Mouse (Mus musculus) liver, adult 2 months (tissue): ENCODE data around the gene Pemt. TPM values are rescaled to one million over a fixed set of nuclear protein-coding genes. Genes with fewer than 3 reads are reported as not detected.

Experiments
- DNase-seq: peaks from one replicate; pipeline ENCODE4 v3.0.0-alpha.2; 2011; ENCODE audit warnings: low read depth, low spot score; ENCODE audit errors: extremely low read depth
- H3K27ac ChIP-seq: fragments of 200-500 bp; replicated peaks from 2 replicates; pipeline ENCODE4 v1.5.1; 2012; ENCODE audit warnings: low read depth, mild to moderate bottlenecking, control low read depth, inconsistent platforms, low read length; ENCODE audit not compliant: insufficient read depth
- H3K27me3 ChIP-seq: fragments of 200-500 bp; 2 replicates; pipeline ENCODE4 v1.6.1; 2012; ENCODE audit warnings: mild to moderate bottlenecking, moderate library complexity, low read length, inconsistent platforms; ENCODE audit not compliant: control insufficient read depth, insufficient read depth
- H3K36me3 ChIP-seq: fragments of 200-500 bp; 2 replicates; pipeline ENCODE4 v1.6.1; 2012; ENCODE audit warnings: low read length, inconsistent platforms; ENCODE audit not compliant: control insufficient read depth, insufficient read depth
- H3K4me1 ChIP-seq: fragments of 200-500 bp; 2 replicates; pipeline ENCODE4 v1.6.1; 2011; ENCODE audit warnings: low read length; ENCODE audit not compliant: control insufficient read depth, insufficient read depth
- H3K4me3 ChIP-seq: fragments of 200-500 bp; 2 replicates; pipeline ENCODE4 v1.5.1; 2011; ENCODE audit warnings: low read depth, mild to moderate bottlenecking, control low read depth, low read length, moderate library complexity; ENCODE audit not compliant: insufficient read depth
- H3K79me2 ChIP-seq: fragments of 200-500 bp; 2 replicates; pipeline ENCODE4 v1.6.1; 2012; ENCODE audit warnings: inconsistent platforms, mild to moderate bottlenecking, low read length, moderate library complexity; ENCODE audit not compliant: control insufficient read depth, insufficient read depth
- H3K9ac ChIP-seq: fragments of 200-500 bp; 2 replicates; pipeline ENCODE4 v1.6.1; 2012; ENCODE audit warnings: low read depth, mild to moderate bottlenecking, control low read depth, inconsistent platforms, low read length
- CTCF ChIP-seq: fragments of 200-500 bp; IDR thresholded peaks from 2 replicates; pipeline ENCODE4 v1.5.1; 2011; ENCODE audit warnings: low read depth, low read length, control low read depth
- POLR2A ChIP-seq: fragments of 200-500 bp; IDR thresholded peaks from 2 replicates; pipeline ENCODE4 v1.6.1; 2011; ENCODE audit warnings: low read length, control low read depth; ENCODE audit not compliant: insufficient read depth; ENCODE audit errors: extremely low read depth
- WGBS: fragments of 180-500 bp; shearing (Covaris S2); methylation state at CpG from one replicate; pipeline ENCODE4 v1.1.7; 2018; 5-methylcytosine and 5-hydroxymethylcytosine counted together
- polyA plus RNA-seq: library from polyadenylated mRNA; depleted of rRNA; stranded (reverse); fragments of >200 nt; gene quantifications from 2 replicates; pipeline ENCODE4 v1.2.3, GENCODE M21; 2012
- total RNA-seq: library from RNA; depleted of rRNA; stranded (reverse); fragments of >200 nt; gene quantifications from 2 replicates; pipeline ENCODE4 v1.2.3, GENCODE M21; 2014

The Pemt gene
- total and polyA plus RNA-seq, 2 experiments: 432 to 1,369 TPM

- DNase-seq: no peak
- Histone ChIP-seq H3K27ac (no peak overlapping the region), H3K9ac (no peak overlapping the region), H3K4me1 (peaks cover 5% of the 10 kb centered on the region; the same call in 1 of the 2 replicates), H3K79me2 (no peaks in the 10 kb centered on the region), H3K4me3 (no peak overlapping the region), H3K36me3 (no peaks in the 10 kb centered on the region), H3K27me3 (no peaks in the 10 kb centered on the region)
- TF ChIP-seq CTCF (no peak), POLR2A (no peak)
- 77% methylated on average over 1 of the region's 1 CpGs for WGBS
These were observed 19.0 kb upstream of the Pemt start for GRCm38 (mm10) chr11:60065267-60065666.

DNA sequence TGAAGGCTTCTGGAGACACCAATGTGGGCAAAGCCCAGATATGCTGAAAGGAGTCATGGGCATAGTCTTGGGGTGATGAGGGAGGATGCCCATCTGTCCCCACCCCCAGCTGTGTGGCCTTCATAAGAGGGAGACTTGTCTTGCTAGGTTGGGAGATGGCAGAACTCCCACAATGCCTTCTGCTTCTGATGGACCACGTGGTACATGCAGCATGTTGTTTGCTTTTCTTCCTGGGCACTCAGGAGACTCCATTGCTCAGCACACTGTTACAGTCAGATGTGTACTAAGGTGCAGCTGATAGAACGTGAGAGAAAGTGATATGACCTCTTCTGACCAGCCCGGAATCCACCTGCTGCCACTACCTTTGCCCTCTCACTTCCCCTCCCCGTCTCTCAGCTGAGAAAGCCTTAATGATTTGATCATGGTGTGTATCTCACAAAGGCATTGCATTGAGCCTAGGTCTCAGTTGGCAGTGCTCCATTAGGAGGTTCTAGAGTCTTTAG lies 15.3 kb upstream of the Pemt start:
- WGBS: 44% methylated on average over 4 of the region's 4 CpGs
- Histone ChIP-seq H3K79me2 (no peaks in the 10 kb centered on the region), H3K4me3 (no peak overlapping the region), H3K4me1 (0 out of 2 replicates have a peak, but pooled peaks cover 3% of the 10 kb centered on the region), H3K36me3 (no peaks in the 10 kb centered on the region), H3K27ac (no peak overlapping the region), H3K9ac (no peak overlapping the region), H3K27me3 (no peaks in the 10 kb centered on the region)
- no peak for DNase-seq
- TF ChIP-seq CTCF (no peak), POLR2A (no peak)

- DNase-seq: no peak
- Histone ChIP-seq H3K9ac (no peak overlapping the region), H3K4me3 (no peak overlapping the region), H3K27me3 (no peaks in the 10 kb centered on the region), H3K27ac (no peak overlapping the region), H3K4me1 (0 out of 2 replicates have a peak, but pooled peaks cover 3% of the 10 kb centered on the region), H3K79me2 (no peaks in the 10 kb centered on the region), H3K36me3 (no peaks in the 10 kb centered on the region)
- TF ChIP-seq CTCF (no peak), POLR2A (no peak)
- 99% methylated on average over 2 of the region's 2 CpGs for WGBS
These were observed 13.7 kb upstream of the Pemt start for GRCm38 (mm10) chr11:60060026-60060425.

- H3K27ac ChIP-seq: no peak overlapping the region
- 0 out of 2 replicates have a peak, but pooled peaks cover 3% of the 10 kb centered on the region for H3K4me1 ChIP-seq
- H3K4me3 ChIP-seq: no peak overlapping the region
- TF ChIP-seq CTCF (no peak), POLR2A (no peak)
- no peak for DNase-seq
- H3K27me3 ChIP-seq: no peaks in the 10 kb centered on the region
- H3K36me3 ChIP-seq: no peaks in the 10 kb centered on the region
- H3K9ac ChIP-seq: no peak overlapping the region
- H3K79me2 ChIP-seq: no peaks in the 10 kb centered on the region
- 70% methylated on average over 10 of the region's 10 CpGs for WGBS
These were observed 12.2 kb upstream of the Pemt start for GRCm38 (mm10) chr11:60058441-60058840.

DNA sequence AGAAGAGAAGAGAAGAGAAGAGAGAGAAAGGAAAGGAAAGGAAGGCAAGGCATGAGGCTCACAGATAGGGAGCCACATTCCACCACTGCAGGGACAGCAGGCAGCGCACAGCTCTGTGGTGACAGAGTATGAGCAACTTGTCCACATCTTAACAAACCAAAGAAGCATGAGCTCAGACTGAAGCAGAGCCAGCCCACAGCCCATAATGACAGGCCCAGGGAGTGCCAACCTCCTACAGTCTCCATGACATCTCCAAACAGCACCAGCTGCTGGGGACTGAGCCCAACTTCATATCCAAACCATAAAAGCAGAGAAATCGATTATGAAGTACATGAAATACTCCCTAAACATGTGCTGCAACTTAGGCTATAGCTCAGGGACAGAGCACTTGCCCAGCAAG lies 11.7 kb upstream of the Pemt start:
- 68% methylated on average over 2 of the region's 2 CpGs for WGBS
- TF ChIP-seq POLR2A (no peak), CTCF (no peak)
- Histone ChIP-seq H3K4me3 (no peak overlapping the region), H3K9ac (no peak overlapping the region), H3K27ac (no peak overlapping the region), H3K27me3 (no peaks in the 10 kb centered on the region), H3K4me1 (0 out of 2 replicates have a peak, but pooled peaks cover 3% of the 10 kb centered on the region), H3K79me2 (no peaks in the 10 kb centered on the region), H3K36me3 (no peaks in the 10 kb centered on the region)
- no peak for DNase-seq

GRCm38 (mm10) chr11:60056520-60056919 lies 10.2 kb upstream of the Pemt start:
- 90% methylated on average over 6 of the region's 6 CpGs for WGBS
- TF ChIP-seq POLR2A: no peak
- TF ChIP-seq CTCF: no peak

More at GRCm38 (mm10) chr11:60056520-60056919, 10.2 kb upstream of the Pemt start:
- Histone ChIP-seq H3K4me1 (0 out of 2 replicates have a peak, but pooled peaks cover 2% of the 10 kb centered on the region), H3K36me3 (no peaks in the 10 kb centered on the region), H3K4me3 (no peak overlapping the region), H3K27me3 (no peaks in the 10 kb centered on the region), H3K27ac (no peak overlapping the region), H3K9ac (no peak overlapping the region), H3K79me2 (no peaks in the 10 kb centered on the region)
- no peak for DNase-seq
